Mouse (Mus musculus): ENCODE measurements at regions not wholly inside any gene's neighbourhood (a gene's known extent, or its start where the extent isn't known, plus 50 kb on each side); places are given as distances from the start of the nearest gene placed in this dataset.

DNA sequence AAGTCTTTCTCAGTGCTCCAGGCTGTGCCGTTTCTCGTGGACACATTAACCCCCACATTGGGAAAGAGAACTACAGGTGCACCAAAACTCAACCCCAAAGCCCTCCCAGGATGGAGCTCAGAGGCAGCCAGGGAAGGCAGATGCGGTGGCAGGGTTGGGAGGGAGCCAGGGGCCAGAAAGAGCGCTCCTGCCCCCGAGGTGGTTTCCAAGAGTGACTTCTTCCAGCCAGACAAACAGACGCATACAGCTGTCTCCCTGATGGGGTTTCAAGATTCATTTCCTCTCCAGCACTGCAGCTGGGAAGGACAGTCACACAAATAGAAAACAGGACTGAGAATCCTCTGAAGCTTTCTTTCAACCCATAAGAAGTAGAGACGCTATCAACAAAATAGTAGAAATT lies 303.5 kb downstream of the Tns1 start:
- TF ChIP-seq POLR2A (IDR thresholded peaks at IDR 0.05; ENCODE audit: extremely low read depth, insufficient read depth, low read length) (no peak), CTCF (IDR thresholded peaks at IDR 0.05; ENCODE audit: low read depth, low read length) (no peak)

All from liver, adult 2 months (tissue).